Mouse (Mus musculus): ENCODE measurements around the gene Clec12b. TPM values are rescaled to one million over a fixed set of nuclear protein-coding genes. Genes with fewer than 3 reads are reported as not detected.
A peak's percentile ranks its signal among the peaks of the same experiment; 100 is the strongest.

The Clec12b gene
- total RNA-seq (2015) (not detected in 2 replicates), total RNA-seq (2017) (not detected in 2 replicates)

GRCm38 (mm10) chr6:129385774-129386173, at the start of gene Clec12b:
Gene Clec12b (minus strand): TSS chr6:129385874.
- ATAC-seq (replicated peaks; ENCODE audit: poor library complexity): no peak

GRCm38 (mm10) chr6:129434239-129434638, 48.6 kb upstream of the Clec12b start:
- peak; percentile 98 for ATAC-seq (replicated peaks; ENCODE audit: poor library complexity)

GRCm38 (mm10) chr6:129427281-129427680, 41.6 kb upstream of the Clec12b start:
- no peak; the same call in 1 of the 2 replicates for ATAC-seq (replicated peaks; ENCODE audit: poor library complexity)

- ATAC-seq (replicated peaks; ENCODE audit: poor library complexity): peak; percentile 34
These were observed 40.1 kb upstream of the Clec12b start for GRCm38 (mm10) chr6:129425812-129426211.

- ATAC-seq (replicated peaks; ENCODE audit: poor library complexity): no peak
These were observed 39.5 kb upstream of the Clec12b start for GRCm38 (mm10) chr6:129425217-129425616.

- ATAC-seq (replicated peaks; ENCODE audit: poor library complexity): peak; percentile 93
These were observed 38.0 kb upstream of the Clec12b start for GRCm38 (mm10) chr6:129423734-129424072.

GRCm38 (mm10) chr6:129423040-129423733, 37.5 kb upstream of the Clec12b start:
- no peak for ATAC-seq (replicated peaks; ENCODE audit: poor library complexity)

- ATAC-seq (replicated peaks; ENCODE audit: poor library complexity): no peak
These were observed 36.6 kb upstream of the Clec12b start for GRCm38 (mm10) chr6:129422311-129422710.

- no peak for ATAC-seq (replicated peaks; ENCODE audit: poor library complexity)
These were observed 28.5 kb upstream of the Clec12b start for GRCm38 (mm10) chr6:129414177-129414576.

GRCm38 (mm10) chr6:129408562-129408961, 22.9 kb upstream of the Clec12b start, which contains the start of gene Clec9a:
Gene Clec9a (plus strand): TSS chr6:129408862.
- no peak for ATAC-seq (replicated peaks; ENCODE audit: poor library complexity)

GRCm38 (mm10) chr6:129407324-129407723, 21.6 kb upstream of the Clec12b start:
- peak; percentile 81 for ATAC-seq (replicated peaks; ENCODE audit: poor library complexity)

- peak; percentile 37 for ATAC-seq (replicated peaks; ENCODE audit: poor library complexity)
These were observed 20.3 kb upstream of the Clec12b start for GRCm38 (mm10) chr6:129405999-129406398.

GRCm38 (mm10) chr6:129403391-129403790, 17.7 kb upstream of the Clec12b start:
- ATAC-seq (replicated peaks; ENCODE audit: poor library complexity): peak; percentile 15

GRCm38 (mm10) chr6:129402404-129402803, 16.7 kb upstream of the Clec12b start:
- peak; percentile 33; the same call in 1 of the 2 replicates for ATAC-seq (replicated peaks; ENCODE audit: poor library complexity)

GRCm38 (mm10) chr6:129399945-129400344, 14.3 kb upstream of the Clec12b start:
- ATAC-seq (replicated peaks; ENCODE audit: poor library complexity): no peak

GRCm38 (mm10) chr6:129396997-129397396, 11.3 kb upstream of the Clec12b start, which contains the start of gene Clec1b:
Gene Clec1b (plus strand): TSS chr6:129397297.
- ATAC-seq (replicated peaks; ENCODE audit: poor library complexity): no peak

- ATAC-seq (replicated peaks; ENCODE audit: poor library complexity): no peak
These were observed 8.1 kb upstream of the Clec12b start for GRCm38 (mm10) chr6:129393732-129394131.

GRCm38 (mm10) chr6:129393087-129393720, 7.5 kb upstream of the Clec12b start:
- peak; percentile 70 for ATAC-seq (replicated peaks; ENCODE audit: poor library complexity)

- ATAC-seq (replicated peaks; ENCODE audit: poor library complexity): no peak
These were observed 674 bp downstream of the Clec12b start for GRCm38 (mm10) chr6:129385000-129385399.

GRCm38 (mm10) chr6:129383466-129383865, 2.2 kb downstream of the Clec12b start:
- no peak for ATAC-seq (replicated peaks; ENCODE audit: poor library complexity)

- no peak for ATAC-seq (replicated peaks; ENCODE audit: poor library complexity)
These were observed 3.9 kb downstream of the Clec12b start for GRCm38 (mm10) chr6:129381736-129382135.

- no peak for ATAC-seq (replicated peaks; ENCODE audit: poor library complexity)
These were observed 5.2 kb downstream of the Clec12b start for GRCm38 (mm10) chr6:129380454-129380853.
